Mouse (Mus musculus) G1E-ER4 (cell line): ENCODE measurements around the gene Aip. TPM values are rescaled to one million over a fixed set of nuclear protein-coding genes. Genes with fewer than 3 reads are reported as not detected.

Experiments used
- GATA1 ChIP-seq: IDR thresholded peaks from one replicate; pipeline ENCODE4 v1.8.0; 2012; ENCODE audit warnings: low read length, inconsistent platforms
- polyA plus RNA-seq: library from polyadenylated mRNA; stranded (reverse); fragments of >175 nt; gene quantifications from 2 replicates; pipeline ENCODE4 v1.2.3, GENCODE M21; 2012

Gene Aip
- polyA plus RNA-seq, 1 experiment: 105 TPM

DNA sequence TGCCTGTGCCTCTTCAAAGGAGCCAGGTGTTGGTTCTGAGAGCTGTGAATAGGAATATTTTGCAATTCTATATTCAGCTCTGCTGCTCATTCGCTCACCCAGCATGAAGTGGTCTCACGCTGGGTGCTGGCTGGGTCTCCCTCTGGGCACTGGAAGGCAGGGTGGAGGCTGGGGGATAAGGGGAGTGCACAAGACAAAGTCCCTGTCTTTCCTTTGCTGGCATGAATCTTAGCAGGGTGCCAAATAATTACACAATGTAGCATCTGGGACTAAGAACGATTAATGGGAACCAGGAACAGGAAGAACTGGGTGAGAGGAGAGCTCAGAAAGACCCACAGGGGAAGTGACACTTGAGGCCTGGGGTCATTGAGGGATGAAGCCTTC is 21.4 kb upstream of the Aip start:
- TF ChIP-seq GATA1: no peak

DNA sequence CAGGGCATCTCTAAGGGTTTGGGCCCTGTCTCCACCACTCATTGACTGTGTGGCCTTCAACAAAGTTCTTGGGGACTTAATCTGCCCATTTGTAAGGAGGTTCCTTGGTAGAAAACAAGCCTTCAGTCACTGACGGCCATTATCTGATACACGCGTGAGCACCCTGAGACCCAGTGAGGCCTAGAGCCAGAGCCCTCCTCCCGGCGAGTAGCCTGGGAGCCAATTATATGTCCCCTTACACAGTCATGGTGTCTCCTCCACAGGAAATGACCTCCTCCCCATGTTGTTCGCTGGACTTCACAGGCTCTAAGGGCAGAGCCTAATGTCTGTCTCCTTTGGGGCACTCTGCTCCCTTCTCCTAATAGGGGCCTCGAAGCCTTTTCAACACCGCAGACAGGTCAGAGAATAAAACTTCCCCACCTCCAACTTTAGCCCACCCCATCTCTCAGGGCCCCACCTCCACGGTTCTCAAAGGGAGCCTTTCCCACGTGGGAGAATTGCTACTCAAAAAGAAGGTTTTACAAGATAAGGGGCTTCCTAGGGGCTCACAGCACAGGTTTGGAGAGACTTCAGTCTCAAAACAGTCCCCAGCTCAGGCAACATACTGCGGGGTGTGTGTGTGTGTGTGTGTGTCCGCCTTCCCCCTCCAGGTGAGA is 20.8 kb upstream of the Aip start:
- TF ChIP-seq GATA1: no peak

DNA sequence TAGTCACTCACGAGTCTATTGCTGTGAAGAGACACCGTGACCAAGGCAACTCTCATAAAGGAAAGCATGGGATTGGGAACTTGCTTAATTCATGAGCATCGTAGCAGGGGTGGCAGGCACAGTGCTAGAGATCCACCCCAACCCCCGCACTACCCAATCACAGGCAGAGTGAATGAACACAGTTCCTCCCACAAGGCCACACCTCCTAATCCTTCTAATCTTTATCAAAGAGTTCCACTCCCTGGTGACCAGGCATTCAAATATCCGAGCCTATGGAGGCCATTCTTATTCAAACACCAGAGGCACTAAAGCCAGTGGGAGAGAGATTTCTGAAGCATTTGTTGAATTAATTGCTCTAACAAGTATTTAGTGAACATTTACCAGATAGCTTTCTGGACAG is 20.3 kb upstream of the Aip start:
- TF ChIP-seq GATA1: no peak

DNA sequence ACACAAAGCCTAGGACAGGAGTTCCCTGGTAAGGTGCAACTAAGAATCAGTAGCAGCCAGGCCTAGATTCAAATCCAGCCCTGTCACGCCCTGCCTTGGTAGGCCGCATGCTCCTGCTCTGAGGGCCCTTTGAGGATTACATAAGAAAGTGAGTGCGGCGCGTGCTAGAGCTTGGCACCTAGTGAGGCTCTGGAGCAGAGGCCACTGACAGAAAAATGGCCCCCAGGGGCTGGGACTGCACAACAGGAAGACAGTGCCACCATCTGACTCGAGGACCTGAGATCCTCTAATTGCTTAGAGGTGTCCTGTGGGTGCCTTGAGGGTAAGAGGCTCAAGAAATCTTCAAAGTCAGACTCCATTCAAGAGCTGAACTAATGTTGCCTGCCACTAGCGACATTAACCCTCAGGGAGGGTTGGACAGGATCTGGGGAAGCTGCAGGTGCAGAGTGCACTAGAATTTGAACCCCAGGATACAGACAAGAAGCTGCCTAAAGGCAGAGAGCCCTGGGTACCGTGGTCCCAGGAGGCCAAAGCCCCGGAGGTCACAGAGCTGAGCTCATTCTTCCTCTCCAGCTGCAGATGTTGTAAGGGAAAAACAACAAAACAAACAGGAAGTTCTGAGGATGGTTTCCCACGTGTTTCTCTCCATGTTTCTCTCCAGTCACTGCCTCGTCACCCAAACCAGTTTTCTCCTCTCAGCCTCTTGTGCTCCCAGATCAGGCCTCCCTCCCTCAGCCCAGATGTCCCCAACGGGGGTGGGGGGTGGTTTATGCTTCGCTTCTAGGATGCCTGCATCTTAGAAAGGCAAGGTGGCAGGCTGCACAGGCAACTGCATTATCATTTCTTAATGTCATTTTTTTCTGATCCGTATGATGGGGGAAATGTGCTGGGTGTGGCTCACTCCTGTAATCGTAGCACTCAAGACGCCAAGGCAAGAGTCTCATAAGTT is 19.2 kb upstream of the Aip start:
- TF ChIP-seq GATA1: no peak

DNA sequence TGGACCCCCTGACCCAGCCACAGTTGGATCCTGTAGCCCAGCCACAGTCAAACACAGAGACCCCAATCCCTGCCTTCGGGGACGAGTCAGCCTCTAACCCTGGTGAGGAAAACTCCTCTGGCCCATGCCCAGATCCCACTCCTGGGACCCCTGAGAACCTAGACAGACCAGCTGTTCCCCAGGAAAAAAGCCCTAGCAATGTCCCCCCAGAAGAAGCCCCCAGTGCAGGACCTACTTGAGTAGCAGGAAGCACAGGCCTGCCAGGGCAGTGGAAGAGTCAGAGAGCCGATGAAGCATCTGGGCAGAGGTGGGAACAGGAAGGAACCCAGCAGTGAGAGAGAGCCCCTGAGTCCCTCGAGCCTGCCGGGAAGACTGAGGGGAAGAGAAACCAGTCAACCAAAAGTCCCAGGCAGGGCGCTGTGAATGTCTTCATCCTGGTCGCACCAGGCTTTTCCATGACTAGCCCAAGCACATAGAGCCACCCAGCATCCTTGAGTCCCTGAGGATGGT is 18.2 kb upstream of the Aip start, which contains the start of gene Cabp4:
Gene Cabp4 (minus strand): TSS at position 275 of the 510 bp plus-strand sequence.
- TF ChIP-seq GATA1: no peak

DNA sequence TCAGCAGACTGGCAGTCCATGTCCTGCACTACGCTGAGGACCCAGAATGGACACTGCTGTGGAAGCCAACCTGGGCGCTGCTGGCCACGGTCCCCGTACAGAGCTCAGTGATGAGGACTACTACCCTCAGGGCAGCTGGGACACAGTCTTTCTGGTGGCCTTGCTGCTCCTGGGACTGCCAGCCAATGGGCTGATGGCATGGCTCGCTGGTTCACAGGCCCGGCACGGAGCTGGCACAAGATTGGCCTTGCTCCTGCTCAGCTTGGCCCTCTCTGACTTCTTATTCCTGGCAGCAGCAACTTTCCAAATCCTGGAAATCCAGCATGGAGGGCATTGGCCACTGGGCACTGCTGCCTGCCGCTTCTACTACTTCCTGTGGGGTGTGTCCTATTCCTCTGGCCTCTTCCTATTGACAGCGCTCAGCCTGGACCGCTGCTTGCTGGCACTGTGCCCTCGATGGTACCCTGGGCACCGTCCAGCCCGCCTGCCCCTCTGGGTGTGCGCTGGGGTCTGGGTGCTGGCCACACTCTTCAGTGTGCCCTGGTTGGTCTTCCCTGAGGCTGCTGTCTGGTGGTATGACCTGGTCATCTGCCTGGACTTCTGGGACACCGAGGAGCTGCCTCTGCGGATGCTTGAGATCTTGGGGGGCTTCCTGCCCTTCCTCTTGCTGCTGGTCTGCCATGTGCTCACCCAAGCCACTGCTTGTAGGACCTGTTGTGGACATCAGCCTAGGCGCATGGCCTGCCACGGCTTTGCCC is 16.9 kb upstream of the Aip start:
- no peak for TF ChIP-seq GATA1

DNA sequence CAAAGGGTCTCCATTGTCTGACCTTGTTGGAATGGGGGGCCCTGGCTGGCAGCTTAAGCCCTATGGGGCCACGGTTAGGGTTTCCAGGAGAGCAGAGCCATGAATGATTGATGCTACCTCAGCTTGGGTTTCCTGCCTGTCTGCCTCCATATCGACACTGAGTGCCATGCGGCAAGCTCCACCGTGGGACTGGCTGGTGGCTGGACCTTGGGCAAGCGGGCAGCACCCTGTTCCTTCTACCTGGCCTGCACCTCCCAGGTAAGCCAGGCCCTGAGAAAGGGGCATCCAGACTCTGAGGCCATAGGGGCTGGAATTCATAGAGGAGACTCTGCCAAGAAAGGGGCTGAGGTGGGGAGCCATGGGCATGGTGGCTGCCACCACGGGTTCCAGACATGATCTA is 14.5 kb upstream of the Aip start:
- TF ChIP-seq GATA1: no peak

DNA sequence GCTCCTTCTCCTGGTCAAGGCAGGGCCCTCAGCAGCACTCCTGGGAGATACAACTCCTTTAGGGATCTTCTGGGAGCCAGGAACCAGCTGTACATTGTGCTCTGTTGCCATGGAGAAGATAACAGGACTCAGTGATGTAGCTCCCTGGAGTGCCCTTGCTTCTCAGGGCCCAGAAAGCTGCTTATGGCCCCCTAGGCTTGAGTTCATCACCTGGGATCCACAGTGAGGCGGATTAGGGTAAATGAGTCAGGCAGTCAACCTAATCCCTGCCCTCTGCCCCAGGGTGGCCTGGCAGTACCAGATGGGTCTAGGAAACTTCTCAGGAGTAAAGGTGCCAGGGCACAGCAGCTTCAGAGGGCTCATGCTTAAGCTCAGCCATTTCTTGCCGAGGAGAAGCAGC is 13.8 kb upstream of the Aip start, which contains the start of gene Gpr152:
Gene Gpr152 (plus strand): TSS at position 342 of the 400 bp plus-strand sequence.
- no peak for TF ChIP-seq GATA1

DNA sequence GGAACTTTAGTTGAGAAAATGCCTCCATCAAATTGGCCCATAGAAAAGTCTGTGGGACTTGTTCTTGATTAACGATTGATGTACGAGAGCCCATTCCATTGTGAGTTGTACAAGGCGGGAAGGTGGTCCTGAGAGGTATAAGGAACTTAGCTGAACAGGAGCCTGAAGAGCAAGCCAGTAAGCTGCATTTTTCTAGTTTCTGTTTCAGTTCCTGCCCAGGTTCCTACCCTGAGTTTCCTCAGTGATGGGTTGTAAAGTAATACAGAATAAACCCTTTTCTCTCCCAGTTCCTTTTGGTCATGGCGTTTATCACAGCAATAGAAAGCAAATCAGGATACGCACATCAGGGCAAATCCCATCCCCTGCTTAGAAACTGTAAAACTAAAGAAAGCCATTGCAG is 12.3 kb upstream of the Aip start:
- TF ChIP-seq GATA1: no peak

DNA sequence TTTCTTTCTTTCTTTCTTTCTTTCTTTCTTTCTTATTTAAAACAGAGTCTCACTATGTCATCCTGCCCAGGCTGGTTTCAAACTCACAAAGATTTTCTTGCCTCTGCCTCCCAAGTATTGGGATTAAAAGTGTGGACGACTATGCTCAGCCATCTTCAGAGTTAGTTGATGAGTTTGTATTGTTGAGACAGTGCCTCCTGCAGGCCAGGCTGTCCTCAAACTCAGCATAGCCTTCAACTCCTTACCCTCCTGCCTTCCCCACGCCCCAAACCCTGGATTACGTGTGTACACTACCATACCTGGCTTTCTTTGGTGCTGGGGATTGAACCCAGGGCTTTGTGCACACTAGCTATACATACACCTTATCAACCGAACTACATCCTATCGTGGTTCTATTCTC is 10.8 kb upstream of the Aip start:
- TF ChIP-seq GATA1: no peak

DNA sequence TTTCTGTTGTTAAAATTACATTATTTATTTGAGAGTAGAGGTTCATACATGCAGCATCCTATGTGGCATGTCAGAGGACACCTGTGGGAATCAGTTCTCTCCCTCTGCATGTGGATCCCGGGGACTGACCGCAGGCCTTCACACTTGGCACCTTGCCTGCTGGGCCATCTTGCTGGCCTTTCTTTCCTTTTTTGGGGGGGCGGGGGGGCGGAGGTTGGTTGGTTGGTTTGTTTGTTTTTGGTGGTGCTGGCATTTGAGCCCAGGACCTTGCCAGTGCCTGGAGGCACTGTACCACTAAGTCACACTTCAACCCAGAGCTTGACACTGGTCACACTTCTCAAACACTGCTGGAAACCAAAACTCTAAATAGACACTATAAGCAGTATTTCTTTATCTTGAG is 8.7 kb upstream of the Aip start:
- no peak for TF ChIP-seq GATA1

DNA sequence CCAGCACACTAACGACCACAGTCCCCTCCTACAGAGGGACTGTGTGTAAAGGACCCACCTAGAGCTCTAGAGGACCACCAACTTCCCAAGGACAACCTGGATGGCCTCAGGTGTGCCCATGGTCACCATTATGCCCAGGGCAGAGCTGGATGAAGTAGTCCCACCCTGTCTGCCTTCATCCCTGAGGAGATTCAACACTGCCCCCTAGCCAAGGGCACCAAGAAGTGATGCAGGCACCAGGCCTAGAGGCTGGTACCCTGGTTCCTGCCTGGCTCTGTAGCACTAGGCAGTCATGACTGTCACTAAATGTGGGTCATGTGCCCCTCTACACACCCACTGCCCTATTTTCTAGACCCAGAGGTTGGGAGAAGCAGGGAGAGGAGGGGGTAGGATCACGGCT is 6.1 kb upstream of the Aip start:
- no peak for TF ChIP-seq GATA1

DNA sequence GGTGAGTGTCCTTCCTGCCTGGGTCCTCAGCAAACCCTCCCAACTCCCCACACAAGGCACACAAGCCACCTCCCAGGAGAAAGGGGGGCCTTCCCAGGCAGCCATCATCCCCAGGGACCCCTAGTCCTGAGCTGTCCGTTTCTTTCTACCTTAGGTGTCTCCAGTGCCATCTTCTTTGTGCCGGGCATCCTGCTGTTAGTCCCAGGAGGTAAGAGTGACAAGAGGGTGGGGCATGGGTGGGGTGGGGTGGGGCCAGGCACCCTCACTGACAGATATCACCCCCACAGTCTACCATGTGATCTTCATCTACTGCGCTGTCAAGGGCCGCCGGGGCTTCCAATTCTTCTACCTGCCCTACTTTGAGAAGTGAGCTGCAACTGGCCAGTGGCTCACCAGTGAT is 5.4 kb upstream of the Aip start:
- TF ChIP-seq GATA1: no peak

DNA sequence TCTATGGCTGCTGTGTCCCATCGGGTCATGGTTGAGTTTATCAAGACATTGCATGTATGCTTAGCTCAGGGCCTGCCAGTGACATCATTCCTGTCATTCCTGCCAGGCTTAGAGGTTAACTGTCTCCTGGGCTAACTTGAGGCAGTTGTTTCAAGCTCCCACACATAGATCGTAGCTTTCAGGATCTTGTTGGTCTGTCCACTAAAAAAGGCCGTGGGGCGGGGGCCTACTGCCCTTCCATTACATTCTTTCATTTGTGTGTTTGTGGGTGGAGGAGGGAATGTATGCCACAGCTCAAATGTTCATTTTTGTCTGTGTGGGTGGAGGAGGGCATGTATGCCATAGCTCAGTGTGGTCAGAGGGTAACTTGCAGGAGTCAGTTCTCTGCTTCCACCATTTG is 4.4 kb upstream of the Aip start:
- no peak for TF ChIP-seq GATA1

DNA sequence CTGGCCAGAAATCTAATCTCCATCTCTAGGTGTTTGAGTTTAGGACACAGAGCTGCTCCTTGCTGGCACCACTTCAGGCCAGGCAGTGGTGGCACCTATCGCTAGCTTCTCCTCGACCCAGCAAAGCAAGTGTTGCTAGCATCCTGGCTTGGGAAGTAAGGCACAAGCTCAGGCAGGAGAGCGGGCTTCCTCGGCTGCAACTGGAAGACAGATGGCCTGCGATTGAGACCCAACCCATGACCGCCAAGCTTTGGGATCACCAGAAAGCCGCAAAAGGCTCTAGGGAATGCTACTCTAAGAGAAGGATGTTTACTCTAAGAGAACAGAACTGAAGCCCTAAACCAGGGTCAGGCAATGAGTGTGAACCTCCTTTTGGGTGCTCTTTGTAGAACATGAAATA is 3.8 kb upstream of the Aip start:
- TF ChIP-seq GATA1: no peak
